Mouse (Mus musculus) thymus, adult 2 months (tissue): ENCODE measurements around the gene Arhgef40. TPM values are rescaled to one million over a fixed set of nuclear protein-coding genes. Genes with fewer than 3 reads are reported as not detected.

Experiments
- DNase-seq: peaks from one replicate; pipeline ENCODE4 v3.0.0; 2021
- H3K27ac ChIP-seq: fragments of 200-500 bp; 2 replicates; pipeline ENCODE4 v1.5.1; 2012; ENCODE audit warnings: low read length, control low read depth; ENCODE audit not compliant: control insufficient read depth, insufficient read depth
- H3K27me3 ChIP-seq: fragments of 200-500 bp; 2 replicates; pipeline ENCODE4 v1.6.1; 2012; ENCODE audit warnings: mild to moderate bottlenecking, low read length, moderate library complexity, mixed read lengths; ENCODE audit not compliant: control insufficient read depth, insufficient read depth
- H3K36me3 ChIP-seq: fragments of 200-500 bp; 2 replicates; pipeline ENCODE4 v1.6.1; 2012; ENCODE audit warnings: mild to moderate bottlenecking, low read length, moderate library complexity; ENCODE audit not compliant: control insufficient read depth, insufficient read depth
- H3K4me1 ChIP-seq: fragments of 200-500 bp; replicated peaks from 2 replicates; pipeline ENCODE4 v1.6.1; 2012; ENCODE audit warnings: low read length; ENCODE audit not compliant: control insufficient read depth, insufficient read depth
- H3K4me3 ChIP-seq: fragments of 200-500 bp; 2 replicates; pipeline ENCODE4 v1.5.1; 2012; ENCODE audit warnings: mild to moderate bottlenecking, low read length, control low read depth, moderate library complexity; ENCODE audit not compliant: control insufficient read depth, insufficient read depth
- CTCF ChIP-seq: fragments of 200-500 bp; IDR thresholded peaks from 2 replicates; pipeline ENCODE4 v1.5.1; 2012; ENCODE audit warnings: mild to moderate bottlenecking, control low read depth, low read length, moderate library complexity, borderline replicate concordance; ENCODE audit not compliant: control insufficient read depth, poor library complexity, insufficient read depth; ENCODE audit errors: extremely low read depth
- POLR2A ChIP-seq: fragments of 200-500 bp; IDR thresholded peaks from 2 replicates; pipeline ENCODE4 v1.6.1; 2012; ENCODE audit warnings: mild to moderate bottlenecking, low read length, control low read depth, moderate library complexity; ENCODE audit not compliant: control insufficient read depth, poor library complexity, insufficient read depth; ENCODE audit errors: extremely low read depth
- WGBS: fragments of 180-500 bp; shearing (Covaris S2); methylation state at CpG from one replicate; pipeline ENCODE4 v1.1.7; 2018; 5-methylcytosine and 5-hydroxymethylcytosine counted together
- polyA plus RNA-seq: library from polyadenylated mRNA; depleted of rRNA; stranded (reverse); fragments of >200 nt; gene quantifications from 2 replicates; pipeline ENCODE4 v1.2.3, GENCODE M21; 2012

The Arhgef40 gene
- polyA plus RNA-seq, 1 experiment: 62.3 TPM

DNA sequence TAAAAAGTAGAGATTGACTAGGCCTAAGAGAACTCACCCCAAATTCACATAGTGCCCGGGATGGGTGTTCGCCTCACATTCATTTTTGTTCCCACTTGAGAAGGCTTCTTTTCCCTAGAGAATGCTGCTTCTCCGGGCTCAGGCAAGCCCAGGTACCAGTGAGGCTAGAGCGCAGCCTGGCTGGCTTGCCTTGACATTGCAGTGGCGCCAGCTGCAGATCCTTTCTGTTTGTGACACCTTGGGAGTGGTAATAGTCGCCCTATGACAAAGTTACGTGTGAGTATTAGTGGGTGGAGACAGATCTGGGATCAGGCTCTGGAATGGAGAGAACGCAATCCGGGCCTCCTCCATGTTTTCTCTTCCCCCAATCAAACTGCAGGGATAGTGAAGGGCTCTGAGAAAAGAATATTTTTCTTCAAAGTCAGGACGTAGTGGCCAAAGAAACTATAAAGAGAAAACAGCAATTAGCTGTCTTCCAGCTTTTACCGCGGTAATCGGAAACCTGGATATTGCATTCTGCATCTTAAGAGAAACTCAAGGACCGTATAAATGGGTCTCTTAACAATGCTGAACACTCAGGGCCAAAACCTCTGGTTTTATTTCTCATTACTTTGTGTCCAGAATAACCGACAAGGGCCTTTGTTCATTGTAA lies 36.1 kb downstream of the Arhgef40 start, which contains the start of gene Zfp219:
Zfp219 (minus strand) TSS at position 248 of the 652 bp plus-strand sequence.
- H3K4me3 ChIP-seq: peak within 1 kb of the TSS; percentile 71
- TF ChIP-seq POLR2A (no peak), CTCF (peak; percentile 67; the same call in 1 of the 2 replicates)
- H3K36me3 ChIP-seq: no peaks in the 10 kb centered on the region
- H3K4me1 ChIP-seq: peaks cover 25% of the 10 kb centered on the region
- 25% methylated on average over 15 of the region's 15 CpGs for WGBS
- H3K27ac ChIP-seq: peak within 1 kb of the TSS; percentile 91
- peak; percentile 77 for DNase-seq
- no peaks in the 10 kb centered on the region for H3K27me3 ChIP-seq

GRCm38 (mm10) chr14:52021138-52021529 lies 36.6 kb downstream of the Arhgef40 start:
- Histone ChIP-seq H3K36me3 (no peaks in the 10 kb centered on the region), H3K27me3 (no peaks in the 10 kb centered on the region), H3K4me3 (no peak overlapping the region), H3K27ac (no peak overlapping the region), H3K4me1 (peaks cover 25% of the 10 kb centered on the region)
- no peak for DNase-seq
- TF ChIP-seq CTCF: no peak
- TF ChIP-seq POLR2A: no peak
- 93% methylated on average over 4 of the region's 4 CpGs for WGBS

DNA sequence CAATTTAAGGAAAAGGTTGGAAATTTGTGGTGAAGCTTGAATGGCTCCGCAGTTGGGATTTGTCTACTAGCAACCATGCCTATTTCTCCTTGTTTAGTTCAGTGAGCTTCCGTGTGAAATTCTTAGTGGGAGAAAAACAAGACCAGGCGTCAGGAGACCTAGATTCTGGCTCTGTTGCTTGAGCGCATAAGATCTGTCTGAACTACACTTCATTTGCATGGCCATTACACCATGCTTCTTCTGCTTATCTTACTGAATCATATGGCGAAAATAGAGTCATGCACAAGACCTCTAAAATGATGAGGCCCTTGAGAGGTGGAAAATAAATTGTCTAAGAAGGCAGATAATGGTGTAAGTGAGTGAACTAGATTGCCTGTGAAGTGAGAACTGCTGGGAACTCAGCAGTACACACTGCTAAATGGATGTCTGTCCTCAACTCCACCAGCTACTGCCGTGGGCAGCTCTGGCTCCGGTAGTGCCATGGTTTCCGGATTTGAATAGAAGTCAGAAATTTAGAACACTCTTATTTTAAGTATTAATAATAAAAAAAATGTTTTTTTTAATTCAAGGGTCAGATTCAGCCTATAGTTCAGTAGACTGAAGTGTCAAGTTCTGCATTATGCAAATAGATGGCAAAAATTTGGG lies 37.2 kb downstream of the Arhgef40 start:
- H3K36me3 ChIP-seq: no peaks in the 10 kb centered on the region
- WGBS: 97% methylated on average over 8 of the region's 8 CpGs

DNA sequence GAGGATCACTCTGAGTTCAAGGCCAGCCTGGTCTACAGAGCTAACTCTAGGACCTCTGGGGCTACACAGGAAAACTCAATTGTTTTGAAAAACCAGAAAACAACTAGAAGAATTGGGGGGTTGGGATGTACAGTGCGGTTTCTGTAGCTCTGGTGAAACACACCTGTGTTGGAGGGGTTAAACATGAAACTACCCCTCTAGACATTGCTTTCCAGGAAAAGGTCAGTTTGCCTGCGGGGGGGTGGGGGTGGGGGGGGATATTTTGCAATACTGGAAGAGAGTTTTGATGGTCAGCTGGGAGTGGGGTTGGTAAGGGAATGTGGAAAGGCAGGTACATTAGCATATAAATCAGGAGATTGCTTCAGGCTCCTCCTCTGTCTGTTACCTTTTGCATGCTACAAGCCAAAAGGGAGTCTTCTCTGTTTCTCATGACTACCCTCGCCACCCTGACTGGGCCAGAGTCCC lies 37.8 kb downstream of the Arhgef40 start:
- WGBS: 58% methylated on average over 3 of the region's 3 CpGs
- no peak for DNase-seq
- Histone ChIP-seq H3K27ac (peak overlapping the region; percentile 43; the same call in 1 of the 2 replicates), H3K4me3 (no peak overlapping the region), H3K27me3 (no peaks in the 10 kb centered on the region), H3K36me3 (no peaks in the 10 kb centered on the region), H3K4me1 (peaks cover 22% of the 10 kb centered on the region)
- TF ChIP-seq CTCF (no peak), POLR2A (no peak)

More for the DNA sequence above, 37.2 kb downstream of the Arhgef40 start:
- H3K4me1 ChIP-seq: peaks cover 25% of the 10 kb centered on the region
- TF ChIP-seq POLR2A (no peak), CTCF (no peak)
- H3K27me3 ChIP-seq: no peaks in the 10 kb centered on the region
- H3K4me3 ChIP-seq: no peak overlapping the region
- no peak for DNase-seq
- no peak overlapping the region for H3K27ac ChIP-seq

DNA sequence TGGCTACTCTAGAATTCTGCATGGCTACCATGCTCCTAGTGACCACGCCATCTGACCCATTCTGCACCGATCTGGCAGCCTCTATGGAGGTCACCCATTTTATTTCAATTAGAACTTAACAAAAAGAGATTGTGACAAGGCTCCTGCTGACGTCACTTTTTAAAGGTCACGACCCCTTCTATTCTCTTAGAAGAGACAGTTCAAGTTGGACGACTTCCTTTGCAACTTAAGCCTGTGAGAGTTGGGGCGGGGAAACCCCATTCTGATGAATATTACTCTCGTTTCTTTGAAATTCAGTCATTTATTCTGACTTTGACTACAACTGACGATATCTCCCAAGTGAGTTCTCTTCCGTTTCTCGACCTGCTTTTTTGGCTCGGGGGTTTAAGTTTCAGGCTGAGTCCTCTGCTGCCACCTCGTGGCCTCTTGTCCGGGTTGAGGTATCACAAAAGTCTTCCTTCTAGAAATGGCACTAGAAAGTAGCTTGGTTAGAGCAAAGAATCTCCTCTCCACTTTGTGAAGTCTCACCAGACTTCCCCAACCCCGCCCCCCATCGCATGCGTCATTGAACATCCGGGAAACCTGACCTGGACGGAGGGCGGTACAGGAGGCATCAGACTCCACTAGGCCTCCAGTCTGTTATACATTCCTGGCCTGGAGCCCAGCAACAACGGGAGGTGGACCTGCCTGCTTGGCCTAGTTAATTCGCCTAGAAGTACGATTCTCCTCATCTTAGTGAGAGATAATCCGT lies 38.4 kb downstream of the Arhgef40 start:
- H3K27ac ChIP-seq: peak overlapping the region; percentile 75
- H3K4me3 ChIP-seq: peak overlapping the region; percentile 14; the same call in 1 of the 2 replicates
- no peak for TF ChIP-seq POLR2A
- 0 out of 2 replicates have a peak, but pooled peaks have one; percentile 15 for TF ChIP-seq CTCF
- peak; percentile 93 for DNase-seq
- no peaks in the 10 kb centered on the region for H3K27me3 ChIP-seq
- no peaks in the 10 kb centered on the region for H3K36me3 ChIP-seq
- peaks cover 22% of the 10 kb centered on the region for H3K4me1 ChIP-seq
- WGBS: 11% methylated on average over 23 of the region's 23 CpGs

GRCm38 (mm10) chr14:52024133-52024532 lies 39.6 kb downstream of the Arhgef40 start:
- H3K4me3 ChIP-seq: no peak overlapping the region
- no peak overlapping the region for H3K27ac ChIP-seq
- 90% methylated on average over 2 of the region's 2 CpGs for WGBS
- peaks cover 12% of the 10 kb centered on the region for H3K4me1 ChIP-seq
- no peaks in the 10 kb centered on the region for H3K27me3 ChIP-seq
- TF ChIP-seq CTCF (no peak), POLR2A (no peak)
- H3K36me3 ChIP-seq: no peaks in the 10 kb centered on the region
- no peak for DNase-seq
